Mouse (Mus musculus): Measurements from ENCODE around the gene Lgals3bp.

The Lgals3bp gene

GRCm38 (mm10) chr11:118423266-118423971 lies 21.5 kb upstream of the Lgals3bp start:
- in situ Hi-C loops (cut with MboI, MseI): no loop called here

- in situ Hi-C loops (cut with MboI, MseI): no loop called here
Observed at GRCm38 (mm10) chr11:118420261-118420660, 18.4 kb upstream of the Lgals3bp start.

DNA sequence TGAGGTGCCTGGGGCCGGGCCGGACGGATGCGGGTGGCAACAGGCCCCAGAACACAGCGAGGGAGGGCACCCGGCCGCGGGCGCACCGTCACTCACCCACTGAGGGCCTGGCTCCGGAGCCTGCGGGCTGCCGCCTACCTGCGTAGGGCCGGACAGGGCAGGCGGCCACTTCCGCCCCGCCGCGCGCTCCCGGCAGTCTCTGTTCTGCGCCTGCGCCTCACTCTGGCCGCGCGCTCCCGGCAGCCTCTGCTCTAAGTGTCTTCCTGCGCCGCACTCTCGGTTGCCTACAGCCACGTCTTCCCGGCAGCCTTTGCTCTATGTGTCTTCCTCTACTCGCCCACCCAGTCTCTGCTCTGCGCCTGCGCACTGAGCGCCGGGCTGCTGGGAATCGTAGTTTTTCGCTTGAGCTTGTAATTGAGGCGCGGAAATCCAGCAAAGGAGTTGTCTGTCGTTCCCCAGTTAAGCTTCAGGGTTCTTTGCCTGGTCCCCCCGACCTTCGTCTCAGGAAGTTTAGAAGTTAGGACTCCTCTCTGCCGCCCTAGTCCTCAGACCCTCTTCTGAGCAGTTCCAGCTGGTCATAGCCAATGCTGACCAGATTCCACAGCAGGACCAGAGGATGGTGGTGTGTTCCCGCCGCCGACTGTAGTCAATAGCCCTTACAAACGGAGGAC lies 17.1 kb upstream of the Lgals3bp start, which contains the start of gene Cant1:
Gene Cant1, minus strand, starts transcription at position 253 of the 671 bp plus-strand sequence.
- in situ Hi-C loops (cut with MboI, MseI): loop anchor here (10.0 kb wide), 1 partner anchor 1834 kb away; the partner anchor contains the start of genes Aanat and Ube2o

DNA sequence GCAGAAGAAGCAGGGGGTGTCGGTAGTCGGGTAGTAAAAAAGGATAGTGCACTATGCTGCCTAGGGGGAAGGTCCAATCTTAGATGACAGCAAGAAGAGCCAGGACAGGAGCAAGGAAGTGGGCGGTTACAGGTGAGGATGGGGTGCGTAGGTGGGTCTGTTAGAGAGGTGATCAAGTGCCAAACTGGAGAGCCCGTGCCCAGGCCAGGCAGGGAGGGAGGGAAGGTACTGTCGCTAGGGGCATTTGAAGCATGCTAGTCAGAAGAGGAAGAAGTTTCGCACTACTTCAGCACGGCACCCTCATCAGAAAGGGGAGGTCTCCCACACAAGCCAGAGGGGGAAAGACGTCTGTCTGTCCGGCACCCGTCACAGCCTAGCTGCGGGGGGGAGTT lies 16.5 kb upstream of the Lgals3bp start:
- in situ Hi-C loops (cut with MboI, MseI): loop anchor here (10.0 kb wide), 1 partner anchor 1834 kb away; the partner anchor contains the start of genes Aanat and Ube2o

DNA sequence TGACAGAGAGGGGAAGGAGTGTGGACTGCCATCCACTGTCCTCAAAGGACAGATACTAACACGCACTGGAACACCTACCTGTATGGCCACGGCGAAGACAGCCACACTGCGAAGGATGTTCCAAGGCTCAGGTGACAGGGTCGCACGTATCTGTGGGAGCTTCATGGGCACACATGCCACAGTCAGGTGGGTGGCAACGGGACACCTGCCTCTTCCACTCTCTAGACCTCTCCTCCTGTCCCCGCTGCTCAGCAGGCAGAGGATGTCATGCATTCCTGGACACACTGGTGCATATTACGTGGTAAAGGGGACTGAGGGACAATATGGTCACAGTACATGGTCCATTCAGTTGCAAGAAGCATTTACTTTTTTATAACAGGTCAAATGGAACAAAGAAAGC lies 15.6 kb upstream of the Lgals3bp start:
- in situ Hi-C loops (cut with MboI, MseI): loop anchor here (10.0 kb wide), 1 partner anchor 1833 kb away; the partner anchor contains the start of genes Aanat and Ube2o

DNA sequence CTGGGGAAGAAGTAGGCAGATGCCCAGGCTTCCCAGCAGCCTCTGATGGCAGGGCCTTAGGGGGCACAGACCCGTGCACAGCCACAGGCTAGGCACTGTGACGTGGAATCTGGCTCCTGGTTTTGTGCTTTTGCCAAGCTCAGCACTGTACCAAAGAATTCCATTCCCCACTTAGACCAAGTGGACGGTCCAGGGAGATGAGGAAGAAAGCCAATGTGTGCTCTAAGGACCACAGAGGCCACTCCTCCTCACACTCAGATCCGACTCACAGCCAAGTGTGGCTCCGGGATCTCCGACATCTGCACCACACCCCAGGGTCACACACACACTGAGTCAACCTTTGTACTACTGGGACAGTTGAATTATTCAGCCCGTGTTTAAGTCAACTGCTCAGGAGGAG lies 14.2 kb upstream of the Lgals3bp start:
- in situ Hi-C loops (cut with MboI, MseI): loop anchor here (10.0 kb wide), 1 partner anchor 1831 kb away; the partner anchor contains the start of genes Aanat and Ube2o

DNA sequence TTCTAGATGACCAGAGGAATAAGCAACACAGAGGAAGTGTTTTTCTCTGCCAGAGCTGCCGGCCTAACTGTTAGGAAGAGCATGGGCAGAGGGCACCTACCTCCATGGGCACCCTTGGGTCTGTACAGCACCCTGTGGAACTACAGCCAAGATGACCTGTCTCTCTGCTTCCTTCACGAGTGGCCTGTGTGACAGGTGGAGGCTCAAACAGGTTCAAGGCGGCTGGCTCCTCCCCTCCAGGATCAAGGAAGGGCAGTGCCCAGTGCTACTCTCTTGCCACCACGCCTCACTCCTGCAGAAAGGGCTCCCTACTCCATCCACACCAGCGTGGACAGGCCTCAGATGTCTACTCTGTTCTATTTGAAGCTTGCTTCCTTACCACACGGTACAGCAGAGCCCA lies 13.7 kb upstream of the Lgals3bp start:
- in situ Hi-C loops (cut with MboI, MseI): loop anchor here (10.0 kb wide), 1 partner anchor 1831 kb away; the partner anchor contains the start of genes Aanat and Ube2o

DNA sequence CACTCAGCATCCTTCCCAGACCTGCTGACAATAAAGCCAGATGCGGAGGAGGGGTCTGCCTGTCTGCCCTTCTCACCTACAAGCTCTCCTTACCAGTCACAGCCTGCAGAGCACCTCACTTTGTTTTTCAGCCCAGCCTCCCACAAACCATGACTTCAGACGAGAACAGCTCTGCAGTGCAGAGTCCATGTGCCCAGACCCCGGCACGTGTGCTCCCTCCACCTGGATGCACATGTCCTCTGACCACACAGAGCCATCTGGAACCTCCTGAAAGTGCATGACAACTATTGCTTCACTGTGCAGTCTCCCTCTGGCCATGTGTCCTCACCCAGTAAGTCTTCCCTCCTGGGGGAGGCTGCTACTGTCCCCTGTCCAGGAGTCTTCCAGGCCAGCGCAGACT lies 12.4 kb upstream of the Lgals3bp start:
- in situ Hi-C loops (cut with MboI, MseI): loop anchor here (10.0 kb wide), 1 partner anchor 1829 kb away; the partner anchor contains the start of genes Aanat and Ube2o

GRCm38 (mm10) chr11:118413055-118413454 lies 11.2 kb upstream of the Lgals3bp start:
- in situ Hi-C loops (cut with MboI, MseI): loop anchor here (10.0 kb wide), 1 partner anchor 1828 kb away; the partner anchor contains the start of genes Aanat and Ube2o

DNA sequence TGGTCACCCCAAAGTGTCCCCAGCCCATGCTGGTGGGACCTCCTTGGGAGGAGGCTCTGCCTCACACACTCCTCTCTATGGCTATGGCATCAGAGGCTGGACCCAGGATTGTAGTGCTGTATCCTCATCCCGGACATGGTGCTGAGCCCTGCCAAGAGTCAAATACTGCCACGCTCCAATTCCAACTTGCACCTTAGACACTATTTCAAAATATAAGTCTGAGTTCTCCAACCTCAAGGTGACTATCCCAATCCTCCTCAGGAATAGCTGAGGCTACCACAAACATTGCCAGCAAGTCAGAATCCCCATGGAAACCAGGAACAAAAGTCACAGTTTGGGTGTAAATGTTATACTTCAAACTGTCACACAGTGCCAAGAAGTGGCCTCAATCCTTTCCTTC lies 10.7 kb upstream of the Lgals3bp start:
- in situ Hi-C loops (cut with MboI, MseI): loop anchor here (10.0 kb wide), 1 partner anchor 1828 kb away; the partner anchor contains the start of genes Aanat and Ube2o

DNA sequence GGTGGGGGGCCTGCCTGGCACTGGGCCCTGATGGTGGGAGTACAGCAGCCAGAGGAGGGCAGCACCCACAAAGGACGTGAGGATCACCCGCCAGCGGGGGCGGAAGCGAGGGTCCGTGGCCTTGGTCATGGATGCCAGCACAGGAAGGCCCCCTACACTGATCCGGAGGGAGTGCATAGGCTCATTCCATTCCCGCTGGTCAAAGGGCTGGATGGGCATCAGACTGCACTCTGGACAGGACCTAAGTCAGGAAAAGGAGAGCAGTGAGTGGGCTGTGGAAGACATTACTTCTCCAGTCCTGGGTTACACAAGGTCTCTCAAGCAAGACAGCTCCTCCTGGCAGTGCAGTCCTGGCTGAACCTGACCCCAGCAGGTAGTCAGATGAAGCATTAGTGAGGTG lies 9.4 kb upstream of the Lgals3bp start:
- in situ Hi-C loops (cut with MboI, MseI): loop anchor here (10.0 kb wide), 1 partner anchor 1826 kb away; the partner anchor contains the start of genes Aanat and Ube2o

- in situ Hi-C loops (cut with MboI, MseI): loop anchor here (10.0 kb wide), 1 partner anchor 1826 kb away; the partner anchor contains the start of genes Aanat and Ube2o
Observed at GRCm38 (mm10) chr11:118410479-118410878, 8.6 kb upstream of the Lgals3bp start.

DNA sequence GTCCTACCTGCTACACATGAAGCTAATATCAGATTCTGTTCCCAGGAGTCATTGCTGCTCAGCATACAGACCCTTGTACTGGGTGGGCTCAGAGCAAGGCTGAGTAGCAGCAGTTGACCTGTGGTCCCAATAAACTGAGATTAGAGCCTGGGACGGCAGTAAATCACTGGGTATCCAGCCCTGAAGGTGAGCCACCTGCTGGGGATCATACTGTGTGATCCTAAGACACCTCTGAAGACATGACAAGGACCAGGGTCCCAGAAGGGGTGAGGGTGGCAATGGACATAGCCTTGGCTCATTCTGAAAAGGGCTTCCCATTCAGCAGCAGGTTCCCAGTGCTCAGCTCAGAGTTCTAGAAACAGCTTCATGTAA lies 8.2 kb upstream of the Lgals3bp start:
- in situ Hi-C loops (cut with MboI, MseI): loop anchor here (10.0 kb wide), 1 partner anchor 1825 kb away; the partner anchor contains the start of genes Aanat and Ube2o

GRCm38 (mm10) chr11:118409106-118410072 lies 7.5 kb upstream of the Lgals3bp start:
- in situ Hi-C loops (cut with MboI, MseI): loop anchor here (10.0 kb wide), 1 partner anchor 1825 kb away; the partner anchor contains the start of genes Aanat and Ube2o

DNA sequence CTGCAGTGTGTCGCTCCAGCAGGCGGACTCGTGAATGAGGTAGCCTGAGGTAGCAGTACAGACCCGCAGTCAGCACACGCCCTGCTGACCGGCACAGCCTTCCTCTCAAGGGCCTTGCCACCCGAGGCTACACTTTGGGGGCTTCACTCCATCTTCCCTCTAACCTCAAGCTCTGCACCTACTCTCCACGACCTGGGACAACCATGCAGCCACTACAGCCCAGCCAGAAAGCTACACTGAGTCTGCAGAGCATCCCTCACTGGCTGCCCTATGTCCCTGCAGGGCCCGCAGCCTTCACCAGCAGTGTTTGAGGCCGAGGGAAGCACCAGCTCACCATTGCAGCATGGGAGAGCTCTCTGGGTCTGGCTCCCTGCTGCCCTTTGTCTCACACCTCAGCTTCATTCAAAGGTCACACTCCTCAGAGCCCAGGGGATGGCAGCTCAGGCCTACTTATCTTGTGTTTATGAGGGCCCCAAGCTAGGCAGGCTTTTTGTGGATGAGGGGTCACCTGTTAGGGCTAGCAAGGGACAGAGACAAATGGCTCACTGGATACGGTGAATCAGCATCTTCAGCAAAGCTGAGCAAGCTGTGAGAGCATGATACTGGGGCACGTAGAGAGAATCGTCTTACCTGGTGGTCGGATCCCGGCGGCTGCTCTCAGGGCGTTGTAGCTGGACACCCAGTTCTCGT lies 6.3 kb upstream of the Lgals3bp start:
- in situ Hi-C loops (cut with MboI, MseI): no loop called here

DNA sequence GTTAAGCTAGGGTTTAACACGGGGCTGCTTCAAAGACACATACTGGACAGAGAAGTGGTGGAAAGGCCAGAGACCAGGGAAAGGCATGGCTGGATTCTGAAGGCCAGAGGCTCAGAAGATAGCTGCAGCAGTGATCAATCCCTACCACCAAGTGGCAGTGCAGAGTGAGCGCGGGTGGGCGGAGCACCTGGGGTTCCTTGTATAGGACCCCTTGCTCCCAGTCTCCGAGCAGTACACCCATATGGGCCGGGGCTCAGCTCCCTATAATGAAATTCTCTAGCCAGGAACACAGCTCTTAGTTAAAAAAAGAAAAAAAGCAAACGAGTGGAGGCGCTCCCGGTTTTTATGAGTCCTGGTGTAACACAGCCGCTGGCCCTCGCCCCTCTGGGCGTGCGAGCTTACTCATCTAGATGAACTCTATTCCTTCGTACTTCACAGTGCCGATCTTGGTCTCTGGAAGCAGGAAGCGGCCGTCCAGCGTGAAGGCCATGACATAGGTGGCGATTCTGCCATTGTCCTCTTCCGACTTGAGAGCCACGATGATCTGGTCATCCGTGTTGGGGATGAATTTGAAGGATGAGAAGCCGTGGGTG lies 5.5 kb upstream of the Lgals3bp start:
- in situ Hi-C loops (cut with MboI, MseI): no loop called here

DNA sequence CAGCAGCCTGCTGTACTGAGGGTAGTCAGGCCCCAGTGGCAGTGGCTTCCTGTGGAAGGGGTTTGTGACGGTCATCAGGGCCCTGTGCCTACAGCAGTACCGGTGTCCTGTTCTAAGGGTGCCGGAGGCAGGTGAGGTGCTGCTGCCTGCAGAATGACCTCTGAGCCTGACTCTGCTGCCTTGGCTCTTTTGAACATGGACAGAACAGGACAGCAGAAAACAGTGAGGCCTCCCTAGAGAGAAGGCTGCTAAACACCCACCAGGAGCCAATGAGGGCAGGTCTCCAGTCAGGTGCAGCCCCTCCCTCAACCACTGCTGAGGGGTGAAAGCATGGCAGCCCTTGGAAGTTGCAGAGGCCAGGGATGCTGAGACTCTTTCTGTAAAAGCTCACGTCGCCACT lies 4.6 kb upstream of the Lgals3bp start:
- in situ Hi-C loops (cut with MboI, MseI): no loop called here

DNA sequence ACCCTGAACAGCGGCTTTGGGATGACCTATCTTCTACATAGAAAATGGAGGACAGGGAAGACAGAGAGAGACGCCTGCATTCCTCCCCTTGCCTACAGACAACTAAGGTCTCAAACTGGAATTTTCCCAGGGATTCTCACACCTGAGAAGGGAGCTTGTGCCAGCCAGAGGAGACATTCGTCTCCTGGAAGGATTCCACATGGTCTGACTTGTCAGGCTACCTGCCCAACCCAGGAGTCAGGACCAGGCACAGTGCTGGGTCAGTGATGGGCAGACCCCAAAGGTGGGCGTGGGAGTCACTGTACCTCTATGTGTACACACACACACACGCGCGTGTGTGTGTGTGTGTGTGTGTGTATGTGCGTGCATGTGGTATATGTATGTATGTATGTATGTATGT lies 3.4 kb upstream of the Lgals3bp start:
- in situ Hi-C loops (cut with MboI, MseI): no loop called here

DNA sequence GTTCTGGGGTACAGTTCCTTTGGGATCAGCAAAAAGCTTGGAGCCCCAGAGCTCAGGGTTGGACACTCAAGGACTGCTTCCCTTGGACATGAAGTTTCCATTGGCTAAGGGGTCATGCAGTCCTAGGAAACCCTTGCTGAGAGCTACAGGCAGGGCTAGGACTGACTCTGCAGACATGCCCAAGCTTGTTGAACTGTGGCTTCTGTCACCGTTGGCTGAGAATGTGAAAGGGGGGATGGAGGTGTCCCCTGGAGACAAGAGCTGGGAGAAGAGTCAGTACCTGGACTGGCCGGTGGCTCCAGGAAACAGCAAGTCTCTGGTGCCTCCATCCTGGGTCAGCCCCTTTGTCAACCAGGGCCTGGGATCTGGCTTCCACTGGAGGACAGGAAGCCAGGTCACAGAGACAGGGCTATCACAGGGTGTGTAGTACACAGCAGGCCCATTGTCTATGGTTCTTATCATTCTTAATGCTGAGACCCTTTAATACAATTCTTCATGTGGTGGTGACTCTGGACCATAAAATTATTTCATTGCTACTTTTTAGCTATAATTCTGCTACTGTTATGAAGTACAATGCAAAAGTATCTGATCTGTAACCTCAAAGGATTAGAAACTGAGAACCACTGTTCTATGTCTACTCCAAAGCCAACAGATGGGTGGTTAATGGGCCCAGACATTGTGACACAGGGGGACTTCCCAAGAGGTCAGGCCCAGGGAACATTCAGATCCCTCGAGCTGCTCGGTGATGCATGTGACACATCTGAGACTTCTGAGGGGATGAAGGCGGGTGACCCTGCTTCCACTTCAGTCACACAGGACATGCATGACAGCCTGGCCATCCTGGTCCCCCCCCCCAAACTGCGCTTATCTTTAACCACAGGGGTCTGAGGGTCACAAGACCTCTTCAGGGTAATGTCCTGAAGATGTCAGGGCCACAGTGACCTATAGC lies 2.3 kb upstream of the Lgals3bp start:
- in situ Hi-C loops (cut with MboI, MseI): no loop called here
